ENCODE assay signal across 8 mouse cellular contexts in genomic region chr4:149697506-149698196, GRCm38 (mm10). TPM values are rescaled to one million over a fixed set of nuclear protein-coding genes. Genes with fewer than 3 reads are reported as not detected.
DNase-seq lines count a peak whose midpoint lies in the region; ATAC-seq and TF ChIP-seq lines count a peak whose summit lies in the region.

No protein-coding gene starts in this region.

- H3K27ac ChIP-seq in layer of hippocampus, adult 2 months, result peak overlapping the region; percentile 21; the same call in 1 of the 2 replicates
- 0 out of 2 replicates have a peak overlapping the region, but pooled peaks have one; percentile 22 for H3K27ac ChIP-seq in embryonic facial prominence, embryonic 15.5 days (replicated peaks)
- no peak overlapping the region for H3K27ac ChIP-seq in intestine, embryonic 14.5 days (ENCODE audit: low read depth)

- no peak for TF ChIP-seq CTCF in layer of hippocampus, adult 2 months (conservative IDR thresholded peaks at IDR 0.05)

- H3K4me3 ChIP-seq in layer of hippocampus, adult 2 months, result peak overlapping the region; percentile 46; the same call in 1 of the 2 replicates
- peak overlapping the region; percentile 51 for H3K4me3 ChIP-seq in embryonic facial prominence, embryonic 15.5 days (replicated peaks)
- peak overlapping the region; percentile 44 for H3K4me3 ChIP-seq in intestine, embryonic 14.5 days (ENCODE audit: low read depth, low read length)

- whole genome bisulfite sequencing in embryonic facial prominence, embryonic 15.5 days, result 19% methylated on average over 15 of the region's 15 CpGs
- WGBS in intestine, embryonic 14.5 days, result 23% methylated on average over 15 of the region's 15 CpGs

- H3K36me3 ChIP-seq in embryonic facial prominence, embryonic 15.5 days, result no peaks in the 10 kb centered on the region
- H3K36me3 ChIP-seq in intestine, embryonic 14.5 days (ENCODE audit: control insufficient read depth, insufficient read depth, low read length), result no peaks in the 10 kb centered on the region
- H3K36me3 ChIP-seq in splenic B cell, adult 2 months (ENCODE audit: control insufficient read depth, insufficient read depth, low read length, poor library complexity, severe bottlenecking), result peaks cover 5% of the 10 kb centered on the region

- peaks cover 24% of the 10 kb centered on the region for H3K27me3 ChIP-seq in embryonic facial prominence, embryonic 15.5 days
- H3K27me3 ChIP-seq in intestine, embryonic 14.5 days (replicated peaks; ENCODE audit: control insufficient read depth, insufficient read depth, low read length), result no peaks in the 10 kb centered on the region
- H3K27me3 ChIP-seq in splenic B cell, adult 2 months (ENCODE audit: control insufficient read depth, insufficient read depth, low read length, poor library complexity, severe bottlenecking), result no peaks in the 10 kb centered on the region

- 0 out of 2 replicates have a peak overlapping the region, but pooled peaks have one; percentile 50 for H3K9ac ChIP-seq in embryonic facial prominence, embryonic 15.5 days
- H3K9ac ChIP-seq in intestine, embryonic 14.5 days (ENCODE audit: low read length), result peak overlapping the region; percentile 54; the same call in 1 of the 2 replicates

- H3K4me2 ChIP-seq in embryonic facial prominence, embryonic 15.5 days (replicated peaks), result peak overlapping the region; percentile 85
- peak overlapping the region; percentile 79 for H3K4me2 ChIP-seq in intestine, embryonic 14.5 days (ENCODE audit: low read length)

- ATAC-seq in embryonic facial prominence, embryonic 15.5 days (ENCODE audit: insufficient number of reproducible peaks, low FRiP score, low TSS enrichment, low read depth), result no peak
- ATAC-seq in intestine, embryonic 14.5 days (replicated peaks; ENCODE audit: low FRiP score, low TSS enrichment, low read depth), result peak; percentile 4; the same call in 1 of the 2 replicates

- no peak for DNase-seq in layer of hippocampus, adult 2 months (ENCODE audit: low spot score in 2 of 2)
- no peak for DNase-seq in layer of hippocampus, postnatal 25 days (ENCODE audit: extremely low spot score in 1 of 2, low spot score in 1 of 2)
- DNase-seq in intestine, embryonic 14.5 days (ENCODE audit: low spot score), result no peak
- DNase-seq in lung, postnatal 4 days, result peak; percentile 42 to 56
- DNase-seq in splenic B cell, adult 2 months (ENCODE audit: low read depth, low spot score), result peak; percentile 79
- DNase-seq in layer of hippocampus, adult 11-12 months (ENCODE audit: low spot score), result no peak
- DNase-seq in left cerebral cortex, adult 18-20 months (ENCODE audit: low spot score in 2 of 2), result no peak

- H3K9me3 ChIP-seq in embryonic facial prominence, embryonic 15.5 days (replicated peaks), result no peaks in the 10 kb centered on the region
- H3K9me3 ChIP-seq in intestine, embryonic 14.5 days (ENCODE audit: control insufficient read depth, low read length), result no peaks in the 10 kb centered on the region

- peaks cover 13% of the 10 kb centered on the region for H3K4me1 ChIP-seq in embryonic facial prominence, embryonic 15.5 days
- peaks cover 11% of the 10 kb centered on the region for H3K4me1 ChIP-seq in intestine, embryonic 14.5 days (replicated peaks; ENCODE audit: control insufficient read depth, insufficient read depth, low read length)

RNA-seq across cellular contexts. Expression of gene Pik3cd, which starts 4.7 kb away (rescaled TPM):
- total RNA-seq in layer of hippocampus, adult 2 months (2021), result 10 to 100 TPM; 19.6 to 23.5 TPM
- total RNA-seq in layer of hippocampus, postnatal 25 days (2021), result 10 to 100 TPM; 22.9 to 25.2 TPM
- 5.0 and 5.9 TPM in 2 replicates for polyA plus RNA-seq in embryonic facial prominence, embryonic 15.5 days (2015; fragmentation: Nextera tagmentation; extraction: Ambion mirVana)
- 5.2 and 5.8 TPM in 2 replicates for polyA plus RNA-seq in intestine, embryonic 14.5 days (2014; fragmentation: Nextera tagmentation; extraction: Ambion mirVana)
- 10 to 100 TPM; 23.8 to 24.9 TPM for total RNA-seq in left cerebral cortex, adult 18-20 months (2021)

RNA-seq across cellular contexts. Expression of gene Tmem201, which starts 40.2 kb away (rescaled TPM):
- 10 to 100 TPM; 69.7 to 78.3 TPM for total RNA-seq in layer of hippocampus, adult 2 months (2021)
- 10 to 100 TPM; 66.5 to 70.7 TPM for total RNA-seq in layer of hippocampus, postnatal 25 days (2021)
- 27.7 and 28.8 TPM in 2 replicates for polyA plus RNA-seq in embryonic facial prominence, embryonic 15.5 days (2015; fragmentation: Nextera tagmentation; extraction: Ambion mirVana)
- polyA plus RNA-seq in intestine, embryonic 14.5 days (2014; fragmentation: Nextera tagmentation; extraction: Ambion mirVana), result 22.2 and 22.9 TPM in 2 replicates
- 10 to 100 TPM; 61.0 to 64.6 TPM for total RNA-seq in left cerebral cortex, adult 18-20 months (2021)

Comparison
In these comparisons a context has a peak if more than half of its experiments do, and no peak if none do; other contexts are left out.
1. DNase-seq: peak in lung, postnatal 4 days (2 of 2) and splenic B cell, adult 2 months (single experiment); none in layer of hippocampus, adult 2 months (0 of 2), layer of hippocampus, postnatal 25 days (0 of 2), intestine, embryonic 14.5 days (single experiment), layer of hippocampus, adult 11-12 months (single experiment) and left cerebral cortex, adult 18-20 months (0 of 2).
2. Peak in every context shown above with its lines, with median percentiles within 50 percentile points of each other: H3K4me3 ChIP-seq.